Mouse (Mus musculus): Measurements from ENCODE around the gene Clcn7. TPM values are rescaled to one million over a fixed set of nuclear protein-coding genes. Genes with fewer than 3 reads are reported as not detected.

Clcn7 gene
- polyA plus RNA-seq, 1 experiment from 2014 or later = 28.9 TPM

Other genes starting within 250 kb of the Clcn7 start
- gene Nubp2, start 247.0 kb upstream of the Clcn7 start, polyA plus RNA-seq (2015; fragmentation: Nextera tagmentation; extraction: Ambion mirVana) = 64.1 and 65.7 TPM in 2 replicates
- gene Spsb3, start 246.7 kb upstream of the Clcn7 start, polyA plus RNA-seq (2015; fragmentation: Nextera tagmentation; extraction: Ambion mirVana) = 88.2 and 90.4 TPM in 2 replicates
- gene Eme2, start 238.3 kb upstream of the Clcn7 start, polyA plus RNA-seq (2015; fragmentation: Nextera tagmentation; extraction: Ambion mirVana) = 30.1 and 30.2 TPM in 2 replicates
- gene Mrps34, start 238.3 kb upstream of the Clcn7 start, polyA plus RNA-seq (2015; fragmentation: Nextera tagmentation; extraction: Ambion mirVana) = 85.3 and 89.0 TPM in 2 replicates
- 88.2 and 99.9 TPM in 2 replicates for gene Nme3, start 236.9 kb upstream of the Clcn7 start, polyA plus RNA-seq (2015; fragmentation: Nextera tagmentation; extraction: Ambion mirVana)
- gene Mapk8ip3, start 196.4 kb upstream of the Clcn7 start, polyA plus RNA-seq (2015; fragmentation: Nextera tagmentation; extraction: Ambion mirVana) = 90.0 and 102 TPM in 2 replicates
- gene Jpt2, start 172.7 kb upstream of the Clcn7 start, polyA plus RNA-seq (2015; fragmentation: Nextera tagmentation; extraction: Ambion mirVana) = 82.9 and 97.9 TPM in 2 replicates
- 4.0 and 5.5 TPM in 2 replicates for gene Cramp1l, start 117.6 kb upstream of the Clcn7 start, polyA plus RNA-seq (2015; fragmentation: Nextera tagmentation; extraction: Ambion mirVana)
- gene Ift140, start 117.3 kb upstream of the Clcn7 start, polyA plus RNA-seq (2015; fragmentation: Nextera tagmentation; extraction: Ambion mirVana) = 17.1 and 20.8 TPM in 2 replicates
- 13.8 and 14.1 TPM in 2 replicates for gene Tmem204, start 49.8 kb upstream of the Clcn7 start, polyA plus RNA-seq (2015; fragmentation: Nextera tagmentation; extraction: Ambion mirVana)
- 54.6 and 60.8 TPM in 2 replicates for gene Telo2, start 17.4 kb upstream of the Clcn7 start, polyA plus RNA-seq (2015; fragmentation: Nextera tagmentation; extraction: Ambion mirVana)
- gene Ptx4, start 12.6 kb upstream of the Clcn7 start, polyA plus RNA-seq (2015; fragmentation: Nextera tagmentation; extraction: Ambion mirVana) = 0.49 TPM in 1 of 2 replicates, not detected in the other
- not detected in 2 replicates for gene Ccdc154, start 29.1 kb downstream of the Clcn7 start, polyA plus RNA-seq (2015; fragmentation: Nextera tagmentation; extraction: Ambion mirVana)
- gene Gm38655, start 42.1 kb downstream of the Clcn7 start, polyA plus RNA-seq (2015; fragmentation: Nextera tagmentation; extraction: Ambion mirVana) = not detected in 2 replicates
- gene BC003965, start 51.2 kb downstream of the Clcn7 start, polyA plus RNA-seq (2015; fragmentation: Nextera tagmentation; extraction: Ambion mirVana) = 33.8 and 34.1 TPM in 2 replicates
- 16.0 and 17.6 TPM in 2 replicates for gene Unkl, start 55.0 kb downstream of the Clcn7 start, polyA plus RNA-seq (2015; fragmentation: Nextera tagmentation; extraction: Ambion mirVana)
- 110 and 114 TPM in 2 replicates for gene Gnptg, start 106.7 kb downstream of the Clcn7 start, polyA plus RNA-seq (2015; fragmentation: Nextera tagmentation; extraction: Ambion mirVana)
- gene Tsr3, start 106.8 kb downstream of the Clcn7 start, polyA plus RNA-seq (2015; fragmentation: Nextera tagmentation; extraction: Ambion mirVana) = 57.4 and 58.2 TPM in 2 replicates
- gene Baiap3, start 123.0 kb downstream of the Clcn7 start, polyA plus RNA-seq (2015; fragmentation: Nextera tagmentation; extraction: Ambion mirVana) = 23.4 and 26.0 TPM in 2 replicates
- 409 and 435 TPM in 2 replicates for gene Ube2i, start 141.2 kb downstream of the Clcn7 start, polyA plus RNA-seq (2015; fragmentation: Nextera tagmentation; extraction: Ambion mirVana)
- gene Prss34, start 165.0 kb downstream of the Clcn7 start, polyA plus RNA-seq (2015; fragmentation: Nextera tagmentation; extraction: Ambion mirVana) = not detected in 2 replicates
- gene Prss28, start 175.3 kb downstream of the Clcn7 start, polyA plus RNA-seq (2015; fragmentation: Nextera tagmentation; extraction: Ambion mirVana) = not detected in 2 replicates
- gene Prss29, start 185.3 kb downstream of the Clcn7 start, polyA plus RNA-seq (2015; fragmentation: Nextera tagmentation; extraction: Ambion mirVana) = not detected in 2 replicates
- gene Tpsab1, start 212.2 kb downstream of the Clcn7 start, polyA plus RNA-seq (2015; fragmentation: Nextera tagmentation; extraction: Ambion mirVana) = not detected in 2 replicates
- 0.19 and 2.1 TPM in 2 replicates for gene Tpsb2, start 232.9 kb downstream of the Clcn7 start, polyA plus RNA-seq (2015; fragmentation: Nextera tagmentation; extraction: Ambion mirVana)
- gene Tpsg1, start 235.9 kb downstream of the Clcn7 start, polyA plus RNA-seq (2015; fragmentation: Nextera tagmentation; extraction: Ambion mirVana) = 0.43 and 0.55 TPM in 2 replicates

Measured in hindbrain, embryonic 16.5 days (tissue).